Mouse (Mus musculus) limb, embryonic 14.5 days (tissue): ENCODE measurements around the gene Chrm4. TPM values are rescaled to one million over a fixed set of nuclear protein-coding genes. Genes with fewer than 3 reads are reported as not detected.

Source experiments
- ATAC-seq: fragments of 200-750 bp; cut with Nextera tagmentation; 2 replicates; pipeline ENCODE4 v1.8.0; 2017; ENCODE audit warnings: low read depth, moderate number of reproducible peaks, moderate TSS enrichment; ENCODE audit not compliant: low FRiP score
- DNase-seq: peaks from one replicate; pipeline ENCODE4 v3.0.0-alpha.2; 2015; ENCODE audit warnings: low spot score
- H3K27ac ChIP-seq: fragments of 300-500 bp; sonication (generic); replicated peaks from 2 replicates; pipeline ENCODE4 v1.5.1; 2014; ENCODE audit warnings: low read depth, mild to moderate bottlenecking, low read length, moderate library complexity, mixed read lengths
- H3K27me3 ChIP-seq: fragments of 300-500 bp; sonication (generic); 2 replicates; pipeline ENCODE4 v1.6.1; 2014; ENCODE audit warnings: low read length, mixed read lengths; ENCODE audit not compliant: control insufficient read depth, insufficient read depth
- H3K36me3 ChIP-seq: fragments of 300-500 bp; sonication (generic); 2 replicates; pipeline ENCODE4 v1.6.1; 2014; ENCODE audit warnings: mild to moderate bottlenecking, low read length, moderate library complexity, mixed read lengths; ENCODE audit not compliant: control insufficient read depth, insufficient read depth
- H3K4me1 ChIP-seq: fragments of 300-500 bp; sonication (generic); 2 replicates; pipeline ENCODE4 v1.6.1; 2014; ENCODE audit warnings: antibody characterized with exemption, low read length, mixed read lengths; ENCODE audit not compliant: control insufficient read depth, insufficient read depth
- H3K4me2 ChIP-seq: fragments of 300-500 bp; sonication (generic); replicated peaks from 2 replicates; pipeline ENCODE4 v1.6.1; 2014; ENCODE audit warnings: low read depth, mild to moderate bottlenecking, low read length, moderate library complexity; ENCODE audit not compliant: severe bottlenecking
- H3K4me3 ChIP-seq: fragments of 300-500 bp; sonication (generic); replicated peaks from 2 replicates; pipeline ENCODE4 v1.5.1; 2014; ENCODE audit warnings: low read length
- H3K9ac ChIP-seq: fragments of 300-500 bp; sonication (generic); 2 replicates; pipeline ENCODE4 v1.6.1; 2014; ENCODE audit warnings: mild to moderate bottlenecking, low read depth, low read length, moderate library complexity; ENCODE audit not compliant: severe bottlenecking
- H3K9me3 ChIP-seq: fragments of 300-500 bp; sonication (generic); 2 replicates; pipeline ENCODE4 v1.6.1; 2016; ENCODE audit warnings: low read length; ENCODE audit not compliant: control insufficient read depth
- POLR2A ChIP-seq: fragments of 200-500 bp; IDR thresholded peaks from 2 replicates; pipeline ENCODE4 v1.8.0; 2012; ENCODE audit warnings: inconsistent platforms, mild to moderate bottlenecking, moderate library complexity, borderline replicate concordance; ENCODE audit not compliant: insufficient read depth, insufficient read length; ENCODE audit errors: extremely low read depth
- WGBS: fragments of 180-500 bp; shearing (Covaris S2); extraction: QIAGEN DNeasy Blood & Tissue Kit; methylation state at CpG from one replicate; pipeline ENCODE4 v1.1.7; 2014; 5-methylcytosine and 5-hydroxymethylcytosine counted together
- polyA plus RNA-seq, 2 experiments: library from polyadenylated mRNA; depleted of rRNA in 1 of 2; stranded (reverse) in 1 of 2; unstranded in 1 of 2; fragments of >200 nt; fragmentation: Nextera tagmentation in 1 of 2; extraction: Ambion mirVana in 1 of 2; gene quantifications; 2 replicates each; pipeline versions ENCODE4 v1.2.1 to v1.2.3; 2012 to 2014

Chrm4 gene
- polyA plus RNA-seq, 2 experiments = 0.17 to 0.47 TPM

GRCm38 (mm10) chr2:91966367-91966766 is 39.3 kb downstream of the Chrm4 start:
- DNase-seq = no peak
- Histone ChIP-seq H3K4me3 (no peak overlapping the region), H3K4me1 (peaks cover 28% of the 10 kb centered on the region), H3K27ac (no peak overlapping the region), H3K9ac (no peak overlapping the region), H3K27me3 (no peaks in the 10 kb centered on the region), H3K9me3 (no peaks in the 10 kb centered on the region), H3K36me3 (no peaks in the 10 kb centered on the region), H3K4me2 (no peak overlapping the region)
- TF ChIP-seq POLR2A = no peak
- WGBS = 79% methylated on average over 5 of the region's 5 CpGs
- ATAC-seq = no peak

DNA sequence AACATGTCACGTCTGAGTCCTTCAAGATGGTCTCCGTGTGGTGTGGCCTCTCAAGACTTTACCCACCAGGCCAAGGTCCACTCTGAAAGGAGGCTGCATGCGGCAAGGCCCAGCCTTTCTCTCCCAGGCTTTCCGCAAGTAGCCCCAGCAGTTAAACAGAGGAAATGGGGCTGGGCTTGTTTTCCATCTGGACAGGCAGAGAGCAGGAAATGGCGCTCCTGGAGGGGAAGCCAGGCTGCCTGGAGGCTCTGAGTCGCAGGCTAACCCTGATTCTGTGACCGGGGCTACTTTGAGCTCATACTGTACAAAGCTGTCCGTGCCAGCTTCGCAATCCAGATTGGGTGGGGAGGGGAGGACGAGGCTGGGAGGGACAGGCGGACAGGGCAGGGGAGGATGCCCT is 40.9 kb downstream of the Chrm4 start:
- H3K36me3 ChIP-seq = no peaks in the 10 kb centered on the region

DNA sequence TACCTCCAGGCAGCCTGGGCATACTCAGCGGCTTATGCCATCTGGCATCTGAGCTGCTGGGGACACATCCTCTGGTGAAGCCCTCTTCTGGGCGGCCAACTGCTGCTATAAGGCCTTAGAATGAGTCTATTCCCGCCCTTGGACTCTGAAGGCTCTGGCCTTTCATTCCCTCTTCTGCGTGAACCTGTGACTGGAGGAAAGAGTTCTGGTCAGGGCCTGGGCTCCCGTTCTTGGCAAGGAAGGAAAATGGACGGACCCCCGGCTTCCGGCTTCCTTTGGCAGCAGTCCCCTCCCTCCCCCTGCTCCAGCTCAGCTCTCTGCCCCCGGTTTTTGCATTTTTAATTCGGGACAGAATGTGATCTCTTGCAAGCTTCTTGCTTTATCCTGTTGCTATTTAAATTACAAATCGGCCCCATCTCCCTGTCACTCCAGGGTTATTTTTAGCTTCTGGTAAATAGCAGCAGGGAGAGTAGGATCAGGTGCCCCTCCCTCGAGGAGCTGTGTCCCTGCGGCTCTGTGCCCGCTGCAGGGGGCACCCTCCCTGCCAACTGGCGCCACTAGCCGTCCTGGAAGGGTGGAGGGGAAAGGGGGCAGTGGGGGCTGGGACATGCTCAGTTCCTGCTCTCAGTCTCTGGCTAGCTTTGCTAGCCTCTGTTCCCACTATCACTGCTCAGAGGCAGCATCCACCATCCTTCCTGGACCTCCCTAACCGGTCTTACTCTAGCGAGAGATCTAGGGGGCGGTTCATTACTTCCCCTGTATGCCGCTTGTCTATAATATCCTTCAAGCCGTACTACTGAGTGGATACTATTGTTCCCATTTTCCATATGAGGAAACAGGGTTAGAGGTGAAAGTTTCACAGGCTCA is 44.4 kb downstream of the Chrm4 start:
- Histone ChIP-seq H3K4me1 (peaks cover 30% of the 10 kb centered on the region), H3K27me3 (peaks cover 21% of the 10 kb centered on the region), H3K27ac (peak overlapping the region; percentile 48), H3K9me3 (no peaks in the 10 kb centered on the region), H3K4me3 (no peak overlapping the region), H3K36me3 (no peaks in the 10 kb centered on the region), H3K4me2 (0 out of 2 replicates have a peak overlapping the region, but pooled peaks have one; percentile 9), H3K9ac (peak overlapping the region; percentile 34; the same call in 1 of the 2 replicates)
- TF ChIP-seq POLR2A = no peak
- ATAC-seq = no peak
- 31% methylated on average over 20 of the region's 21 CpGs for WGBS
- no peak for DNase-seq

More for the DNA sequence above, 40.9 kb downstream of the Chrm4 start:
- no peak for ATAC-seq
- TF ChIP-seq POLR2A = no peak
- Histone ChIP-seq H3K27me3 (no peaks in the 10 kb centered on the region; the same call in 1 of the 2 replicates), H3K4me3 (no peak overlapping the region), H3K4me1 (peaks cover 26% of the 10 kb centered on the region), H3K9me3 (no peaks in the 10 kb centered on the region), H3K9ac (no peak overlapping the region; the same call in 1 of the 2 replicates), H3K4me2 (no peak overlapping the region), H3K27ac (peak overlapping the region; percentile 65)
- no peak for DNase-seq
- WGBS = 51% methylated on average over 11 of the region's 11 CpGs

DNA sequence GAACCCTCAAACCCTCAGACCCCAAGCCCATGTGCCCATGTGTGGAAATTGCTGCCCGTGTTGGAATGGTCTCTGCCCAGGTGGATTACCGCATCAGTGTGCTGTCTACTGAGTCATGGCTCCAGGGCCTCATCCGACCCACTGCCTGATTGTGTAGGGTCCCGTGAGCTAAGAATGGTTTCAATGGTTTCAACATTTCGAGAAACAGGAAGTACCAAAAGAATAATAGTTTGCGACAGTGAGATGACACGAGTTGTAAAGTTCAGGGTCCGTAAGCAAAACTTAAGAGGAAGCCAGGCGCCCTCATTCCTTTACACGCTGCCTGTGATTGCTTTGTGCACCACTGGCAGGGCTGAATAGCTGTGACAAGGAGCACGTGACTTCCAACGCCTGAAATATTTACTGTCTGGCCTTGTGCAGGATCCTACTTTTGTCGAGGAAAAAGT is 45.1 kb downstream of the Chrm4 start:
- TF ChIP-seq POLR2A = no peak
- Histone ChIP-seq H3K4me2 (0 out of 2 replicates have a peak overlapping the region, but pooled peaks have one; percentile 9), H3K4me3 (no peak overlapping the region), H3K9me3 (no peaks in the 10 kb centered on the region), H3K27me3 (peaks cover 27% of the 10 kb centered on the region), H3K9ac (no peak overlapping the region), H3K36me3 (no peaks in the 10 kb centered on the region), H3K27ac (no peak overlapping the region), H3K4me1 (peaks cover 30% of the 10 kb centered on the region)
- DNase-seq (no peak), ATAC-seq (no peak)
- WGBS = 36% methylated on average over 13 of the region's 13 CpGs

DNA sequence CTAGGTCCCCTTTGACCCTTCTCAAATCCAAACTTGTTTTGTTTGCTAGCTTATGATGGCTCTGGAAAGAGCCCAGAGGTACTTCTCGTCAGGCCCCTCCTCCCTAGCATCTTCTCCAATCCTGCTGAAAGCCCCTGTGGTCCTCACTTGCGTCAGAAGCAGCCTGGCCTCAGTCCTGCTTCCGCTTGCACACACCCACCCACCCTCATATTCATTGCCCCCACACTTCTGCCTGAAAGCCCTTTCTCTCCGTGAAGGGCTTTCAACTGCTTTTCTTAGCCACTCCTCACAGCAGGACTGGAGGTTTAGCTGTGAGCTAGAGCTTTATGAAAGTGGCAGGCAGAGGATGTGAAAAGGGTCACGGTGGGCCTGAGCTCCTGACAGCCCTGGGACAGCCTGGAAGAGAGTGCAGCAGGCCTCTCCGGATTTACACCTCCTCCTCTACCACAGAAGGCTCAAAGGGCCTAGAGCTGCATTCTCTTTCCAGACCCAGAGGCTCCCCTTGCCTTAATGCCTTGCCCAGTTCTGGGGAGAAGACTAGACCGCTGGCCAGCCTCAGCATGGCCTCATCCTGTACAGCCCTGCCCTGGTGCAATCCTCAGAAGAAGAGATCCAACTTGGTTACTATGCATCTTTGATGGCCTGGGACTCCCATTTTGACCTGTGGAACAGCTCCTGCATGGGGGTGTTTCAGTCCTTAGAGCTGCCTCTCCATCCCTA is 46.5 kb downstream of the Chrm4 start:
- Histone ChIP-seq H3K9me3 (no peaks in the 10 kb centered on the region), H3K36me3 (no peaks in the 10 kb centered on the region), H3K4me1 (peaks cover 24% of the 10 kb centered on the region), H3K9ac (no peak overlapping the region), H3K27me3 (peaks cover 27% of the 10 kb centered on the region), H3K4me3 (no peak overlapping the region), H3K27ac (no peak overlapping the region), H3K4me2 (no peak overlapping the region)
- 30% methylated on average over 7 of the region's 7 CpGs for WGBS
- TF ChIP-seq POLR2A = no peak
- no peak for DNase-seq
- no peak for ATAC-seq
